4 mouse cellular contexts compared by ENCODE assay signal in genomic region chr1:154787418-154787817, GRCm38 (mm10).
"Had no signal": no experiment of that assay in that cellular context is flagged by ENCODE, and none has a peak within 500 bp of the region (broad histone marks: within the 10 kb centered on the region; RNA-seq: fewer than 3 reads in every experiment).

No protein-coding gene starts in this region.

- H3K36me3 ChIP-seq: limb, embryonic 13.5 days; midbrain, embryonic 10.5 days; stomach, embryonic 15.5 days had no signal

- H3K27me3 ChIP-seq: stomach, embryonic 15.5 days had no signal

- H3K4me3 ChIP-seq: limb, embryonic 13.5 days; midbrain, embryonic 10.5 days; stomach, embryonic 15.5 days had no signal

- H3K27ac ChIP-seq: limb, embryonic 13.5 days; liver, embryonic 14.5 days; midbrain, embryonic 10.5 days; stomach, embryonic 15.5 days had no signal

- H3K9me3 ChIP-seq: limb, embryonic 13.5 days; midbrain, embryonic 10.5 days; stomach, embryonic 15.5 days had no signal

- H3K9ac ChIP-seq: limb, embryonic 13.5 days; liver, embryonic 14.5 days; stomach, embryonic 15.5 days had no signal
